Mouse (Mus musculus) forebrain, embryonic 12.5 days (tissue): ENCODE data around the gene Glyat. TPM values are rescaled to one million over a fixed set of nuclear protein-coding genes. Genes with fewer than 3 reads are reported as not detected.

ENCODE experiments used
- polyA plus RNA-seq: library from polyadenylated mRNA; unstranded; fragments of >200 nt; fragmentation: Nextera tagmentation; extraction: Ambion mirVana; gene quantifications from 2 replicates; pipeline ENCODE4 v1.2.1, GENCODE M21; 2016

Glyat gene
- polyA plus RNA-seq, 1 experiment from 2014 or later, result not detected

Other genes with a start within 250 kb of the Glyat start
- gene Olfr1440, start 246.0 kb upstream of the Glyat start, polyA plus RNA-seq, result not detected in 2 replicates
- gene Olfr1441, start 215.9 kb upstream of the Glyat start, polyA plus RNA-seq, result not detected in 2 replicates
- not detected in 2 replicates for gene Pfpl, start 205.4 kb upstream of the Glyat start, polyA plus RNA-seq
- gene Mpeg1, start 172.5 kb upstream of the Glyat start, polyA plus RNA-seq, result 0.37 and 0.55 TPM in 2 replicates
- 34.2 and 37.4 TPM in 2 replicates for gene Dtx4, start 131.9 kb upstream of the Glyat start, polyA plus RNA-seq
- gene Fam111a, start 87.6 kb upstream of the Glyat start, polyA plus RNA-seq, result 17.9 and 18.4 TPM in 2 replicates
- gene Gm4952, start 33.3 kb upstream of the Glyat start, polyA plus RNA-seq, result not detected in 2 replicates
- not detected in 2 replicates for gene Olfr1442, start 37.1 kb downstream of the Glyat start, polyA plus RNA-seq
- not detected in 2 replicates for gene Olfr1443, start 44.8 kb downstream of the Glyat start, polyA plus RNA-seq
- gene Keg1, start 62.5 kb downstream of the Glyat start, polyA plus RNA-seq, result not detected in 2 replicates
- 1.8 and 2.2 TPM in 2 replicates for gene Cntf, start 132.3 kb downstream of the Glyat start, polyA plus RNA-seq
- gene Zfp91, start 162.8 kb downstream of the Glyat start, polyA plus RNA-seq, result 22.1 and 23.0 TPM in 2 replicates
- 0.87 and 1.1 TPM in 2 replicates for gene Lpxn, start 162.9 kb downstream of the Glyat start, polyA plus RNA-seq
- not detected in 2 replicates for gene Gm5244, start 213.4 kb downstream of the Glyat start, polyA plus RNA-seq
- not detected in 2 replicates for gene Olfr1444, start 224.0 kb downstream of the Glyat start, polyA plus RNA-seq